Mouse (Mus musculus) liver, adult 2 months (tissue): ENCODE measurements around the gene Reep3. TPM values are rescaled to one million over a fixed set of nuclear protein-coding genes. Genes with fewer than 3 reads are reported as not detected.
"Not testable (repeated sequence)": the region's sequence is repeated elsewhere in the genome, so short reads cannot be mapped to it uniquely, and the experiment has no call there.

Experiments
- DNase-seq: peaks from one replicate; pipeline ENCODE4 v3.0.0-alpha.2; 2011; ENCODE audit warnings: low read depth, low spot score; ENCODE audit errors: extremely low read depth
- H3K27ac ChIP-seq: fragments of 200-500 bp; replicated peaks from 2 replicates; pipeline ENCODE4 v1.5.1; 2012; ENCODE audit warnings: low read depth, mild to moderate bottlenecking, control low read depth, inconsistent platforms, low read length; ENCODE audit not compliant: insufficient read depth
- H3K27me3 ChIP-seq: fragments of 200-500 bp; 2 replicates; pipeline ENCODE4 v1.6.1; 2012; ENCODE audit warnings: mild to moderate bottlenecking, moderate library complexity, low read length, inconsistent platforms; ENCODE audit not compliant: control insufficient read depth, insufficient read depth
- H3K36me3 ChIP-seq: fragments of 200-500 bp; 2 replicates; pipeline ENCODE4 v1.6.1; 2012; ENCODE audit warnings: low read length, inconsistent platforms; ENCODE audit not compliant: control insufficient read depth, insufficient read depth
- H3K4me1 ChIP-seq: fragments of 200-500 bp; 2 replicates; pipeline ENCODE4 v1.6.1; 2011; ENCODE audit warnings: low read length; ENCODE audit not compliant: control insufficient read depth, insufficient read depth
- H3K4me3 ChIP-seq: fragments of 200-500 bp; 2 replicates; pipeline ENCODE4 v1.5.1; 2011; ENCODE audit warnings: low read depth, mild to moderate bottlenecking, control low read depth, low read length, moderate library complexity; ENCODE audit not compliant: insufficient read depth
- H3K79me2 ChIP-seq: fragments of 200-500 bp; 2 replicates; pipeline ENCODE4 v1.6.1; 2012; ENCODE audit warnings: inconsistent platforms, mild to moderate bottlenecking, low read length, moderate library complexity; ENCODE audit not compliant: control insufficient read depth, insufficient read depth
- H3K9ac ChIP-seq: fragments of 200-500 bp; 2 replicates; pipeline ENCODE4 v1.6.1; 2012; ENCODE audit warnings: low read depth, mild to moderate bottlenecking, control low read depth, inconsistent platforms, low read length
- CTCF ChIP-seq: fragments of 200-500 bp; IDR thresholded peaks from 2 replicates; pipeline ENCODE4 v1.5.1; 2011; ENCODE audit warnings: low read depth, low read length, control low read depth
- POLR2A ChIP-seq: fragments of 200-500 bp; IDR thresholded peaks from 2 replicates; pipeline ENCODE4 v1.6.1; 2011; ENCODE audit warnings: low read length, control low read depth; ENCODE audit not compliant: insufficient read depth; ENCODE audit errors: extremely low read depth
- WGBS: fragments of 180-500 bp; shearing (Covaris S2); methylation state at CpG from one replicate; pipeline ENCODE4 v1.1.7; 2018; 5-methylcytosine and 5-hydroxymethylcytosine counted together
- polyA plus RNA-seq: library from polyadenylated mRNA; depleted of rRNA; stranded (reverse); fragments of >200 nt; gene quantifications from 2 replicates; pipeline ENCODE4 v1.2.3, GENCODE M21; 2012
- total RNA-seq: library from RNA; depleted of rRNA; stranded (reverse); fragments of >200 nt; gene quantifications from 2 replicates; pipeline ENCODE4 v1.2.3, GENCODE M21; 2014

Gene Reep3
- total and polyA plus RNA-seq, 2 experiments, result 21.6 to 36.1 TPM

GRCm38 (mm10) chr10:67002207-67003008, 94.3 kb downstream of the Reep3 start:
- H3K36me3 ChIP-seq, result no peaks in the 10 kb centered on the region
- H3K9ac ChIP-seq, result peak overlapping the region; percentile 60
- H3K4me3 ChIP-seq, result peak overlapping the region; percentile 30
- 0 out of 2 replicates have a peak, but pooled peaks have one; percentile 26 for TF ChIP-seq POLR2A
- TF ChIP-seq CTCF, result no peak
- H3K27me3 ChIP-seq, result no peaks in the 10 kb centered on the region
- peaks cover 5% of the 10 kb centered on the region for H3K4me1 ChIP-seq
- WGBS, result 23% methylated on average over 30 of the region's 30 CpGs
- no peaks in the 10 kb centered on the region for H3K79me2 ChIP-seq
- 0 out of 2 replicates have a peak overlapping the region, but pooled peaks have one; percentile 93 for H3K27ac ChIP-seq
- DNase-seq, result peak; percentile 60

GRCm38 (mm10) chr10:67000958-67001615, 95.7 kb downstream of the Reep3 start:
- H3K79me2 ChIP-seq, H3K27ac ChIP-seq, H3K27me3 ChIP-seq, H3K9ac ChIP-seq, DNase-seq, H3K36me3 ChIP-seq, H3K4me3 ChIP-seq, H3K4me1 ChIP-seq: not testable (repeated sequence)
- WGBS, result 95% methylated on average over 13 of the region's 13 CpGs

GRCm38 (mm10) chr10:67000136-67000535, 96.6 kb downstream of the Reep3 start:
- Histone ChIP-seq H3K9ac (no peak overlapping the region), H3K36me3 (no peaks in the 10 kb centered on the region), H3K79me2 (no peaks in the 10 kb centered on the region), H3K27me3 (no peaks in the 10 kb centered on the region), H3K27ac (no peak overlapping the region), H3K4me1 (peaks cover 5% of the 10 kb centered on the region), H3K4me3 (no peak overlapping the region)
- no peak for TF ChIP-seq POLR2A
- no peak for TF ChIP-seq CTCF
- 96% methylated on average over 5 of the region's 5 CpGs for WGBS
- no peak for DNase-seq

- Histone ChIP-seq H3K4me3 (no peak overlapping the region), H3K27me3 (no peaks in the 10 kb centered on the region), H3K36me3 (no peaks in the 10 kb centered on the region), H3K9ac (no peak overlapping the region), H3K27ac (no peak overlapping the region), H3K79me2 (no peaks in the 10 kb centered on the region), H3K4me1 (peaks cover 4% of the 10 kb centered on the region)
- no peak for TF ChIP-seq CTCF
- no peak for TF ChIP-seq POLR2A
- WGBS, result 90% methylated on average over 7 of the region's 7 CpGs
- DNase-seq, result no peak
These were observed 98.0 kb downstream of the Reep3 start for GRCm38 (mm10) chr10:66998770-66999169.

GRCm38 (mm10) chr10:66995181-66995580, 101.6 kb downstream of the Reep3 start:
- Histone ChIP-seq H3K4me3 (no peak overlapping the region), H3K79me2 (no peaks in the 10 kb centered on the region), H3K27me3 (no peaks in the 10 kb centered on the region), H3K9ac (no peak overlapping the region), H3K36me3 (no peaks in the 10 kb centered on the region), H3K4me1 (no peaks in the 10 kb centered on the region), H3K27ac (no peak overlapping the region)
- DNase-seq, result no peak
- WGBS, result 67% methylated on average over 6 of the region's 6 CpGs
- TF ChIP-seq POLR2A (no peak), CTCF (no peak)

GRCm38 (mm10) chr10:66994469-66994868, 102.3 kb downstream of the Reep3 start:
- no peak overlapping the region for H3K9ac ChIP-seq
- no peaks in the 10 kb centered on the region for H3K36me3 ChIP-seq
- no peaks in the 10 kb centered on the region for H3K27me3 ChIP-seq
- TF ChIP-seq CTCF (no peak), POLR2A (no peak)
- 88% methylated on average over 5 of the region's 5 CpGs for WGBS
- no peaks in the 10 kb centered on the region for H3K4me1 ChIP-seq
- no peak overlapping the region for H3K27ac ChIP-seq
- no peaks in the 10 kb centered on the region for H3K79me2 ChIP-seq
- no peak for DNase-seq
- H3K4me3 ChIP-seq, result no peak overlapping the region
